In genomic region chr2:84714422-84714810, GRCm38 (mm10) we compare ENCODE assay signal across 8 mouse cellular contexts. TPM values are rescaled to one million over a fixed set of nuclear protein-coding genes. Genes with fewer than 3 reads are reported as not detected.
DNase-seq lines count a peak whose midpoint lies in the region; ATAC-seq and TF ChIP-seq lines count a peak whose summit lies in the region.

No protein-coding gene starts in this region.

- no peaks in the 10 kb centered on the region; the same call in none of the 2 replicates for H3K4me1 ChIP-seq in liver, adult 2 months (ENCODE audit: control insufficient read depth, insufficient read depth, low read length)
- H3K4me1 ChIP-seq in embryonic facial prominence, embryonic 11.5 days (ENCODE audit: control insufficient read depth, insufficient read depth, low read length) = no peaks in the 10 kb centered on the region
- peaks cover 31% of the 10 kb centered on the region for H3K4me1 ChIP-seq in hindbrain, embryonic 15.5 days (replicated peaks)
- H3K4me1 ChIP-seq in midbrain, embryonic 16.5 days (ENCODE audit: control insufficient read depth, insufficient read depth, low read length) = peaks cover 20% of the 10 kb centered on the region

- no peaks in the 10 kb centered on the region for H3K27me3 ChIP-seq in liver, adult 2 months (ENCODE audit: control insufficient read depth, insufficient read depth, low read length)
- H3K27me3 ChIP-seq in embryonic facial prominence, embryonic 11.5 days (ENCODE audit: control insufficient read depth, insufficient read depth, low read length) = no peaks in the 10 kb centered on the region
- H3K27me3 ChIP-seq in hindbrain, embryonic 15.5 days = no peaks in the 10 kb centered on the region
- H3K27me3 ChIP-seq in midbrain, embryonic 16.5 days (ENCODE audit: control insufficient read depth, insufficient read depth, low read depth, low read length) = no peaks in the 10 kb centered on the region

- peaks cover 13% of the 10 kb centered on the region for H3K36me3 ChIP-seq in liver, adult 2 months (ENCODE audit: control insufficient read depth, insufficient read depth, low read length)
- no peaks in the 10 kb centered on the region; the same call in 1 of the 2 replicates for H3K36me3 ChIP-seq in embryonic facial prominence, embryonic 11.5 days (replicated peaks; ENCODE audit: control insufficient read depth, insufficient read depth, low read depth, low read length)
- H3K36me3 ChIP-seq in hindbrain, embryonic 15.5 days = peaks cover 10% of the 10 kb centered on the region
- peaks cover 4% of the 10 kb centered on the region; the same call in 1 of the 2 replicates for H3K36me3 ChIP-seq in midbrain, embryonic 16.5 days (ENCODE audit: control insufficient read depth, insufficient read depth, low read length)

- DNase-seq in liver, adult 2 months (ENCODE audit: extremely low read depth, low read depth, low spot score) = no peak
- no peak for DNase-seq in liver
- DNase-seq in embryonic facial prominence, embryonic 11.5 days (ENCODE audit: low spot score) = peak; percentile 25
- DNase-seq in thymus, postnatal 0 days (ENCODE audit: low spot score) = no peak
- DNase-seq in spleen, postnatal 4 days (ENCODE audit: low spot score in 2 of 2) = no peak
- DNase-seq in embryo, embryonic 11 days = no peak

- H3K79me2 ChIP-seq in liver, adult 2 months (ENCODE audit: control insufficient read depth, insufficient read depth, low read length) = peaks cover 15% of the 10 kb centered on the region; the same call in 1 of the 2 replicates

- ATAC-seq in embryonic facial prominence, embryonic 11.5 days (replicated peaks; ENCODE audit: insufficient number of reproducible peaks, low FRiP score, low TSS enrichment, low read depth) = peak; percentile 37
- no peak; the same call in 1 of the 2 replicates for ATAC-seq in hindbrain, embryonic 15.5 days (ENCODE audit: low FRiP score, low read depth)
- peak; percentile 16; the same call in 1 of the 2 replicates for ATAC-seq in midbrain, embryonic 16.5 days

- no peak for TF ChIP-seq CTCF in liver, adult 2 months (IDR thresholded peaks at IDR 0.05; ENCODE audit: low read depth, low read length)

- no peak for TF ChIP-seq POLR2A in liver, adult 2 months (IDR thresholded peaks at IDR 0.05; ENCODE audit: extremely low read depth, insufficient read depth, low read length)

- H3K27ac ChIP-seq in liver, adult 2 months (replicated peaks; ENCODE audit: insufficient read depth, low read depth, low read length) = peak overlapping the region; percentile 88
- H3K27ac ChIP-seq in embryonic facial prominence, embryonic 11.5 days (replicated peaks; ENCODE audit: low read depth, low read length) = peak overlapping the region; percentile 91
- peak overlapping the region; percentile 94 for H3K27ac ChIP-seq in hindbrain, embryonic 15.5 days (replicated peaks)
- H3K27ac ChIP-seq in midbrain, embryonic 16.5 days (ENCODE audit: low read length) = peak overlapping the region; percentile 97

- peak overlapping the region; percentile 93 for H3K4me3 ChIP-seq in liver, adult 2 months (ENCODE audit: insufficient read depth, low read depth, low read length)
- peak overlapping the region; percentile 85 for H3K4me3 ChIP-seq in embryonic facial prominence, embryonic 11.5 days (ENCODE audit: low read depth, low read length)
- peak overlapping the region; percentile 93 for H3K4me3 ChIP-seq in hindbrain, embryonic 15.5 days
- H3K4me3 ChIP-seq in midbrain, embryonic 16.5 days (ENCODE audit: low read depth, low read length) = peak overlapping the region; percentile 68

- under 1% methylated on average over 26 of the region's 26 CpGs for WGBS in liver, adult 2 months
- WGBS in embryonic facial prominence, embryonic 11.5 days = under 1% methylated on average over 20 of the region's 26 CpGs
- under 1% methylated on average over 26 of the region's 26 CpGs for whole genome bisulfite sequencing in hindbrain, embryonic 15.5 days
- WGBS in midbrain, embryonic 16.5 days = under 1% methylated on average over 20 of the region's 26 CpGs

- H3K9me3 ChIP-seq in embryonic facial prominence, embryonic 11.5 days (replicated peaks; ENCODE audit: control insufficient read depth, low read length) = no peaks in the 10 kb centered on the region
- H3K9me3 ChIP-seq in hindbrain, embryonic 15.5 days = no peaks in the 10 kb centered on the region
- H3K9me3 ChIP-seq in midbrain, embryonic 16.5 days (replicated peaks; ENCODE audit: control insufficient read depth, low read length, poor library complexity, severe bottlenecking) = no peaks in the 10 kb centered on the region

- peak overlapping the region; percentile 83 for H3K9ac ChIP-seq in liver, adult 2 months (ENCODE audit: low read depth, low read length)
- H3K9ac ChIP-seq in embryonic facial prominence, embryonic 11.5 days (replicated peaks; ENCODE audit: low read length) = peak overlapping the region; percentile 89
- peak overlapping the region; percentile 97 for H3K9ac ChIP-seq in hindbrain, embryonic 15.5 days
- peak overlapping the region; percentile 80 for H3K9ac ChIP-seq in midbrain, embryonic 16.5 days (ENCODE audit: low read depth, low read length)

- peak overlapping the region; percentile 63 for H3K4me2 ChIP-seq in embryonic facial prominence, embryonic 11.5 days (ENCODE audit: low read depth, low read length)
- peak overlapping the region; percentile 96 for H3K4me2 ChIP-seq in hindbrain, embryonic 15.5 days
- peak overlapping the region; percentile 76 for H3K4me2 ChIP-seq in midbrain, embryonic 16.5 days (ENCODE audit: low read length)

RNA-seq across cellular contexts. Expression of gene Zdhhc5, which starts 0.6 kb away (rescaled TPM):
- total RNA-seq in liver, adult 2 months (2014; rRNA removed) = 21.9 and 25.8 TPM in 2 replicates
- 35.6 and 36.1 TPM in 2 replicates for polyA plus RNA-seq in liver, adult 2 months (2012; rRNA removed)
- 25.4 and 25.5 TPM in 2 replicates for polyA plus RNA-seq in embryonic facial prominence, embryonic 11.5 days (2014; fragmentation: Nextera tagmentation; extraction: Ambion mirVana)
- 18.3 and 19.0 TPM in 2 replicates for polyA plus RNA-seq in hindbrain, embryonic 15.5 days (2015; fragmentation: Nextera tagmentation; extraction: Ambion mirVana)
- polyA plus RNA-seq in midbrain, embryonic 16.5 days (2015; fragmentation: Nextera tagmentation; extraction: Ambion mirVana) = 19.5 and 21.3 TPM in 2 replicates
- 17.7 and 20.3 TPM in 2 replicates for polyA plus RNA-seq in thymus, postnatal 0 days (2015; fragmentation: Nextera tagmentation; extraction: Ambion mirVana)

RNA-seq across cellular contexts. Expression of gene Clp1, which starts 12.7 kb away (rescaled TPM):
- 7.9 and 10.9 TPM in 2 replicates for total RNA-seq in liver, adult 2 months (2014; rRNA removed)
- polyA plus RNA-seq in liver, adult 2 months (2012; rRNA removed) = 8.6 and 12.6 TPM in 2 replicates
- polyA plus RNA-seq in embryonic facial prominence, embryonic 11.5 days (2014; fragmentation: Nextera tagmentation; extraction: Ambion mirVana) = 58.5 and 61.1 TPM in 2 replicates
- 20.7 and 22.4 TPM in 2 replicates for polyA plus RNA-seq in hindbrain, embryonic 15.5 days (2015; fragmentation: Nextera tagmentation; extraction: Ambion mirVana)
- polyA plus RNA-seq in midbrain, embryonic 16.5 days (2015; fragmentation: Nextera tagmentation; extraction: Ambion mirVana) = 20.1 and 23.0 TPM in 2 replicates
- polyA plus RNA-seq in thymus, postnatal 0 days (2015; fragmentation: Nextera tagmentation; extraction: Ambion mirVana) = 55.3 and 62.1 TPM in 2 replicates

RNA-seq across cellular contexts. Expression of gene Ypel4, which starts 19.4 kb away (rescaled TPM):
- total RNA-seq in liver, adult 2 months (2014; rRNA removed) = not detected in 2 replicates
- polyA plus RNA-seq in liver, adult 2 months (2012; rRNA removed) = 0.05 TPM in 2 replicates
- 6.2 and 6.6 TPM in 2 replicates for polyA plus RNA-seq in embryonic facial prominence, embryonic 11.5 days (2014; fragmentation: Nextera tagmentation; extraction: Ambion mirVana)
- polyA plus RNA-seq in hindbrain, embryonic 15.5 days (2015; fragmentation: Nextera tagmentation; extraction: Ambion mirVana) = 18.9 and 19.8 TPM in 2 replicates
- 27.7 and 28.1 TPM in 2 replicates for polyA plus RNA-seq in midbrain, embryonic 16.5 days (2015; fragmentation: Nextera tagmentation; extraction: Ambion mirVana)
- polyA plus RNA-seq in thymus, postnatal 0 days (2015; fragmentation: Nextera tagmentation; extraction: Ambion mirVana) = 0.21 and 0.27 TPM in 2 replicates

RNA-seq across cellular contexts. Expression of gene Gm19426, which starts 29.0 kb away (rescaled TPM):
- total RNA-seq in liver, adult 2 months (2014; rRNA removed) = 1.7 and 3.1 TPM in 2 replicates
- 1.9 and 3.0 TPM in 2 replicates for polyA plus RNA-seq in liver, adult 2 months (2012; rRNA removed)
- 5.9 and 6.4 TPM in 2 replicates for polyA plus RNA-seq in embryonic facial prominence, embryonic 11.5 days (2014; fragmentation: Nextera tagmentation; extraction: Ambion mirVana)
- polyA plus RNA-seq in hindbrain, embryonic 15.5 days (2015; fragmentation: Nextera tagmentation; extraction: Ambion mirVana) = 5.1 and 5.9 TPM in 2 replicates
- polyA plus RNA-seq in midbrain, embryonic 16.5 days (2015; fragmentation: Nextera tagmentation; extraction: Ambion mirVana) = 4.3 and 4.8 TPM in 2 replicates
- 0.33 and 0.54 TPM in 2 replicates for polyA plus RNA-seq in thymus, postnatal 0 days (2015; fragmentation: Nextera tagmentation; extraction: Ambion mirVana)

RNA-seq across cellular contexts. Expression of gene Tmx2, which starts 35.5 kb away (rescaled TPM):
- total RNA-seq in liver, adult 2 months (2014; rRNA removed) = 50.6 and 53.6 TPM in 2 replicates
- 83.5 and 92.1 TPM in 2 replicates for polyA plus RNA-seq in liver, adult 2 months (2012; rRNA removed)
- polyA plus RNA-seq in embryonic facial prominence, embryonic 11.5 days (2014; fragmentation: Nextera tagmentation; extraction: Ambion mirVana) = 150 and 152 TPM in 2 replicates
- 293 and 294 TPM in 2 replicates for polyA plus RNA-seq in hindbrain, embryonic 15.5 days (2015; fragmentation: Nextera tagmentation; extraction: Ambion mirVana)
- polyA plus RNA-seq in midbrain, embryonic 16.5 days (2015; fragmentation: Nextera tagmentation; extraction: Ambion mirVana) = 298 and 301 TPM in 2 replicates
- polyA plus RNA-seq in thymus, postnatal 0 days (2015; fragmentation: Nextera tagmentation; extraction: Ambion mirVana) = 74.9 and 77.2 TPM in 2 replicates
